Mouse (Mus musculus) liver, embryonic 15.5 days (tissue): ENCODE data around the gene Rdh5. TPM values are rescaled to one million over a fixed set of nuclear protein-coding genes. Genes with fewer than 3 reads are reported as not detected.

Experiments used
- ATAC-seq: fragments of 200-750 bp; cut with Nextera tagmentation; 2 replicates; pipeline ENCODE4 v1.8.0; 2017; ENCODE audit warnings: moderate number of reproducible peaks, mild to moderate bottlenecking, moderate library complexity; ENCODE audit not compliant: insufficient read depth
- H3K27ac ChIP-seq: fragments of 300-500 bp; sonication (generic); replicated peaks from 2 replicates; pipeline ENCODE4 v1.5.1; 2015; ENCODE audit warnings: mild to moderate bottlenecking, inconsistent platforms
- H3K27me3 ChIP-seq: fragments of 300-500 bp; sonication (generic); 2 replicates; pipeline ENCODE4 v1.6.1; 2015; ENCODE audit warnings: mild to moderate bottlenecking, inconsistent platforms
- H3K36me3 ChIP-seq: fragments of 300-500 bp; sonication (generic); replicated peaks from 2 replicates; pipeline ENCODE4 v1.6.1; 2015; ENCODE audit warnings: moderate library complexity, mild to moderate bottlenecking, inconsistent platforms
- H3K4me1 ChIP-seq: fragments of 300-500 bp; sonication (generic); replicated peaks from 2 replicates; pipeline ENCODE4 v1.6.1; 2015; ENCODE audit warnings: inconsistent platforms
- H3K4me2 ChIP-seq: fragments of 300-500 bp; sonication (generic); 2 replicates; pipeline ENCODE4 v1.6.1; 2015; ENCODE audit warnings: moderate library complexity, mild to moderate bottlenecking, inconsistent platforms
- H3K4me3 ChIP-seq: fragments of 300-500 bp; sonication (generic); replicated peaks from 2 replicates; pipeline ENCODE4 v1.5.1; 2015; ENCODE audit warnings: mild to moderate bottlenecking, inconsistent platforms
- H3K9ac ChIP-seq: fragments of 300-500 bp; sonication (generic); 2 replicates; pipeline ENCODE4 v1.6.1; 2015; ENCODE audit warnings: moderate library complexity, mild to moderate bottlenecking, inconsistent platforms
- H3K9me3 ChIP-seq: fragments of 300-500 bp; sonication (generic); replicated peaks from 2 replicates; pipeline ENCODE4 v1.6.1; 2016; ENCODE audit warnings: inconsistent platforms
- WGBS: fragments of 180-500 bp; shearing (Covaris S2); methylation state at CpG from one replicate; pipeline ENCODE4 v1.1.7; 2015; ENCODE audit warnings: mixed read lengths; ENCODE audit not compliant: insufficient replicate concordance; 5-methylcytosine and 5-hydroxymethylcytosine counted together
- polyA plus RNA-seq: library from polyadenylated mRNA; unstranded; fragments of >200 nt; fragmentation: Nextera tagmentation; extraction: Ambion mirVana; gene quantifications from 2 replicates; pipeline ENCODE4 v1.2.1, GENCODE M21; 2015

Rdh5 gene
- polyA plus RNA-seq, 1 experiment from 2014 or later: 18.4 TPM

DNA sequence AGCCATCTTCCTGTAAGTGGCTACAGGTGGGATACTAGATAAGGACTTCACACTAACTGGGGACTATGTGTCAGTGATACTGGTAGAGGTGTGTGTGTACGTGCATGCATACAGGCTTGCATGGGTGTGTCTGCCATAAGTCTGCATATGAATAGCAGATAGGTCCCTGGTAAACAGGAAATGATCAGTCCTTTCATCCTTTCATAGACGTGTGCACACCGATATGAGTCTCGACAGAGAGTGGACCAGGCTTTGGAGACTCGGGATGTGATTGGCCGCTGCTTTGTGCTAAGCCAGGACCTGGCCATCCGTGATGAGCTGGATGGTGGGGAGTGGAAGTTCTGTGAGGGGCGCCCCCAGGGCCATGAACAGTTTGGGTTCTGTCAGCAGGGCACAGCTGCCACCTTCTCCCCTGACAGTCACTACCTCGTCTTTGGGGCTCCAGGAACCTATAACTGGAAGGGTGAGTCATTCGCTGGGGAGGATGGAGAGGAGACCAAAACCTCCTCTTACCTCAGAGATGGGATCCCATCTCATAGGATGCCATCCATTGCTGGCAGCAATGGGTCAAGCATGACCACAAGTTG lies 17.9 kb upstream of the Rdh5 start:
- 56% methylated on average over 10 of the region's 10 CpGs for WGBS
- Histone ChIP-seq H3K36me3 (no peaks in the 10 kb centered on the region), H3K9ac (no peak overlapping the region), H3K4me2 (no peak overlapping the region), H3K27me3 (peaks cover 65% of the 10 kb centered on the region), H3K4me1 (no peaks in the 10 kb centered on the region), H3K27ac (no peak overlapping the region), H3K4me3 (no peak overlapping the region), H3K9me3 (no peaks in the 10 kb centered on the region)
- no peak for ATAC-seq

DNA sequence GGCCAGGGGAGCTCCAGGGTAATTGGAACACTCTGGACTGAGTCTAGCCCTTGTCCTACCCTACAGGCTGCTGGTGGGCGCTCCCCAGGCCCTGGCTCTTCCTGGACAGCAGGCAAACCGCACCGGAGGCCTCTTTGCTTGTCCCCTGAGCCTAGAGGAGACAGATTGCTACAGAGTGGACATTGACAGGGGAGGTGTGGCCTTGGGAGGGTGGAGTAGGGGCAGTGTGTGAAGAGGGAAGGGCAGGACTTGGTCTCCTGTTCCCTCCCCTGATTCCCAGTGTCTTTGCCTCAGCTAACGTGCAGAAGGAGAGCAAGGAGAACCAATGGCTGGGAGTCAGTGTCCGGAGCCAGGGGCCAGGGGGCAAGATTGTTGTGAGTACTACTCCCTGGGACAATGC lies 16.3 kb upstream of the Rdh5 start:
- no peaks in the 10 kb centered on the region for H3K36me3 ChIP-seq
- H3K27ac ChIP-seq: no peak overlapping the region
- WGBS: 49% methylated on average over 5 of the region's 5 CpGs
- H3K4me2 ChIP-seq: no peak overlapping the region
- H3K4me3 ChIP-seq: no peak overlapping the region
- 0 out of 2 replicates have a peak, but pooled peaks have one; percentile 14 for ATAC-seq
- peaks cover under 1% of the 10 kb centered on the region; the same call in 1 of the 2 replicates for H3K4me1 ChIP-seq
- no peak overlapping the region for H3K9ac ChIP-seq
- no peaks in the 10 kb centered on the region for H3K9me3 ChIP-seq
- peaks cover 69% of the 10 kb centered on the region for H3K27me3 ChIP-seq

DNA sequence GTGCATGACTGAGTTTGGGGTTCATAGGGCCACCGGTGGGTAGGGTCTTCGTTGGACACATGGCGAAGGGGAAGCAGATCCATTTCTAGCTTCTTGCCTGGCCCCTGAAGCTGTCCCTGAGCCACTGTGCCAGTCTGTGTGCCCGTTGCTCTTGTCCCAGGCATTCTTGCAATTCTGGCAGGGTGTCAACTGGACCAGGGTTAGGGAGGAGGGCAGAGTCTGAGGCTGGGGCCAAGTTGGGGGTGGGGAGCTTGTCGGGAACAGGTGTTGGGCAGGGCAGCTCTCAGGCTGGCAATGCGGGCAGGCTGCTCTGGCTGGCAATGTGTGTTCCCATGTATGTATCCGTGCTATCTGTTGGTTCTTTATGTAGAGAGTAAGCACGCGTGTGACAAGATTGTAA lies 15.8 kb upstream of the Rdh5 start:
- Histone ChIP-seq H3K36me3 (no peaks in the 10 kb centered on the region), H3K27ac (no peak overlapping the region), H3K9ac (no peak overlapping the region), H3K4me1 (peaks cover 6% of the 10 kb centered on the region; the same call in 1 of the 2 replicates), H3K27me3 (peaks cover 69% of the 10 kb centered on the region), H3K4me3 (no peak overlapping the region), H3K9me3 (no peaks in the 10 kb centered on the region), H3K4me2 (no peak overlapping the region)
- WGBS: 69% methylated on average over 9 of the region's 9 CpGs
- no peak for ATAC-seq

DNA sequence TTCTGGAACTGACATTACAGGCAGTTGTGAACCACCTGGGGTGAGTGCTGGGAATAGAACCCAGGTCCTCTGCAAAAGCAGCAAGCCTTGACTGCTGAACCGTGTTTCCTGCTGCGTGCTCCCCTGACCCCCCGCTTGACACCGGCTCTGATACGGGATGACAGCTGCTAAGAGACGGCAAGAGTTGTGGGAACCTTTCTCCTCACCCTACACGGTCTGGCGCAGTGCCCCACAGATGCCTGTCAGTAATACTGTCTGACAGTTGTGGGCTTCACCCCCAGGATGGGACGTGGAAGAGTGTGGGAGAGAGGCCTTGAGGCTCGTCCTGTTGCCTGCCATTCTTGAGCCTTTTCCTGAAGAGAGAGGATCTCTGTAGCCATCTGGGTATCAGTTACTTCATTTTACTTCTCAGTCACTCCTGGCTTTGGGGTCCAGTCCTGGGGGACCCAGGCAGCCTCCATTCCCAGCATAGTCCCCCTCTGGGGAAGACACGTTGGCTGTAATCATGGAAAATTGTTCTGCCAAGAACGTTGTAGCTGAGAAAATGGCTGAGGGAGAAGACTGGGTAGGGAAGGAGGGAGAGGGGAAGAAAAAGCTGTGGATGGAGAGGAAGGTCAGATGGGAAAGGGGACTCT lies 15.2 kb upstream of the Rdh5 start:
- peaks cover 71% of the 10 kb centered on the region for H3K27me3 ChIP-seq
- WGBS: 61% methylated on average over 12 of the region's 12 CpGs
- H3K4me2 ChIP-seq: no peak overlapping the region
- peaks cover 8% of the 10 kb centered on the region; the same call in 1 of the 2 replicates for H3K4me1 ChIP-seq
- no peak for ATAC-seq
- H3K36me3 ChIP-seq: no peaks in the 10 kb centered on the region
- H3K9ac ChIP-seq: no peak overlapping the region
- H3K4me3 ChIP-seq: no peak overlapping the region
- no peak overlapping the region for H3K27ac ChIP-seq
- H3K9me3 ChIP-seq: no peaks in the 10 kb centered on the region

DNA sequence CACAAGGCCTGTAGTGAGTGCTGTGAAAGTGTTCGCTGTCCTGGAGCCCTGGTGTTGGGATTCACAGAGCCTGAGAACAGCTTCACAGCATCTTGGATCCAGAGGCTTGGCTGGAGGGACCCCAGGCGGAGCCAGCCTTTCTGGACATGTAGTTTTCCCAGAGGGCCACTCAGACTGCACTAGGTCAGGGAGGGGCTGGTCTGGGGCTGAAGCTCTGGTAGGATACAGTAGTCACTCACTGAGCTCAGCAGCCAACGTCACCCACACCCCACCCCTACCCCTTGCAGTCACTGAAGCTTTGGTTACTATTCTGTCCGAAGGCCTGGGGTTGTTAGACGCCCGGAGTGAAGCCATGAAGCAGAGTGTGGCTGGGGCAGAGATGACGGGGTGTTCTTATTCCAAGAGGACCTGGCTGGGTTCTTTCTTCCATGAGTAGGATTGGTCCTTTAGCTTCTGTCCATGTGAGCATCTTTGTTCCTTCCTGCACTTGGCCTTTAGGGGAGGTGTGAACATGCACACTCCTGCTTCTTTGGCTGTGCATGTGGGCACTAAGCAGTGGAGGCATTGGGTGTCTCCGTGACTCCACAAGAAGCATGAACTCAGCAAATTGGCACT lies 13.2 kb upstream of the Rdh5 start:
- ATAC-seq: no peak
- peaks cover 74% of the 10 kb centered on the region for H3K27me3 ChIP-seq
- no peak overlapping the region for H3K9ac ChIP-seq
- no peak overlapping the region for H3K27ac ChIP-seq
- H3K4me2 ChIP-seq: no peak overlapping the region
- H3K4me1 ChIP-seq: peaks cover 8% of the 10 kb centered on the region; the same call in 1 of the 2 replicates
- no peaks in the 10 kb centered on the region for H3K36me3 ChIP-seq
- WGBS: 57% methylated on average over 8 of the region's 8 CpGs
- no peaks in the 10 kb centered on the region for H3K9me3 ChIP-seq
- H3K4me3 ChIP-seq: no peak overlapping the region

DNA sequence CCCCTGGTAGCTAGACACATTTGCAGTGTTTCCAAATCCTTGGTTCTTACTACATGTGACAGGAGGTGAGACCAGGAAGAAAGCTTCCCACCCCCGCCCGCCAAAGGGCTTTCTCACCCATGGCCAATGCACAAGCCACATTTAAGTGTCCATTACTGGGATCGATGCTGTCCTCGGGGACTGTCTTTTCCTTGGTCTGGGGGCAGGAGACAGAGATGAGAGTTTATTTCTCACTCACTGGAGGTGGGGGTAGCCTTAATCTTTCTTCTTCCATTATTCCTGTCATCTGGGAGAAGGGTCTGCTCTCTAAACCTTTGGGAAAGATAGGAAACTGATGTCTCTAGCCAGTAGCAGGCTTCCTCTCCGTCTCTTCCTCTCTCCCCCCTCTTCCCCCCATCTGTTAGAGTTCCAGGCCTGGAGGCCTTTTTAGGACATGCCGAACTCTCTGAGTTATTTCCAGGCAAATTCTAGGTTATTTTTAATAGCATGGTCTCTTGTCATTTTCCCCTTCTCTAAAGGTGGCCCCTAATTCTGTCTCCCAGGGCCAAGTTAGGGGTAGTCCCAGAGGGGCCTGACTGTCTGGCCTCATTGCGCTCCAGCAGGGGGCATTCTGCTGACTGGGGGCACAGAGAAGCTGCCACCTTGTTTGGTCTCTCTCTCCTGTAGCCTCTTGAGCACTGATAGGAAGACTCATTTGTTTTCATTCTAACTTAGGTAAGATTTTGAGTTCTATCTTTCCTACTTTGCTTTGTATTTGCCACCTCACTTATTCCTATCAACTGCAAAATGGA lies 12.5 kb upstream of the Rdh5 start:
- ATAC-seq: no peak
- 54% methylated on average over 7 of the region's 7 CpGs for WGBS
- no peak overlapping the region for H3K4me2 ChIP-seq
- peaks cover 8% of the 10 kb centered on the region; the same call in 1 of the 2 replicates for H3K4me1 ChIP-seq
- H3K27ac ChIP-seq: no peak overlapping the region
- H3K4me3 ChIP-seq: no peak overlapping the region
- H3K36me3 ChIP-seq: no peaks in the 10 kb centered on the region
- peaks cover 78% of the 10 kb centered on the region for H3K27me3 ChIP-seq
- no peak overlapping the region for H3K9ac ChIP-seq
- no peaks in the 10 kb centered on the region for H3K9me3 ChIP-seq

DNA sequence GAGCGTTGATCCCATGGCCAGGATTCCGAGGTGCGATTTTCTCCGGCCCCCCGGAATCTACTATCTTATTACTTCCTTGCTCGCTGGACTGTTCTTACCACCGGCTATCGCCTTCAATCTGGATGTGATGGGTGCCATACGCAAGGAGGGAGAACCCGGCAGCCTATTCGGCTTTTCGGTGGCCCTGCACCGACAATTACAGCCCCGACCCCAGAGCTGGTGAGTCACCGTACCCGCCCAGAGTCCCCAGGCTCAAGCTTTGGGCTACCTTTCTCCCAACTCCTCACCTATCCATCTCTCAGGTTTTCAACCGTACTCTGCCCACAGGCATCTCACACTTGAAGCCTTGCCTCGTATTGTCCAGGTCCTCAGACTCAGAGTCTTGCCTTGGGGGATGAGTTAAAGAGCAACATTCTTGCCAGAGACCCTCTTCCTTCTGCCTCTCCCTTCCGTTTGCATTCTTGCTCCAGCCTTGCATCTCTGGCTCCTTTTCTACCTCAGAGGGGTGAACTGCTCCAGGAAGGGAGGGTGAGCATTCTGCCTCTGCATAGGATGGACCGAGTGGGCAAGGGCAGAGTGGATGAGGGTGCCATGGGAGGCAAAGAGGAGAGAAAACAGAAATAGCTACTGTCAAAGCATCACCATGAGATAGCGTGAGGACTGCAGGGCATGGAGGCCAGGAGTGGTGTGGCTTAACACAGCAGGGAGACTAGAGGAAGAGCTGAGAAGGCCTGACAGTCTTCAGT lies 11.5 kb upstream of the Rdh5 start:
- H3K27me3 ChIP-seq: peaks cover 87% of the 10 kb centered on the region

DNA sequence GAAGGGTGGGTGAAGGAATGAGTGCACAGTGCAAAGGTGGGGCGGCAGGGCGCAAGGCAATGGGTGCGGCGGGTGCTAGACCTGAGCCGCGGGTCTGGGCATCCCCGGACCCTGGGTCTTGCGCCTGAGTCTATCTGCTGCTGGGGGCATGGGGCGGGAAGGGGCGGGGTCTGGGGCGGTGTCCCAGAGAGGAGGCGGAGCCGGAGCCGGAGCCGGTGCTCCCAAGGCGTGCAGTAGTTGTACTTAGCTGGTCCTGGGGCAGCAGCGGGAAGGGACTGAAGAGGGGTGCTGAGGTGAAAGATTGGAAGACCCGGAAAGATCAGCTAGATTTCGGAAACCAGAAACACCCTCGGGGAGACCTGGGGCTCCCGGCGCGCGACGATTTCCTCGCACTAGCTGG lies 10.9 kb upstream of the Rdh5 start, which contains the start of gene Itga7:
Gene Itga7 (plus strand): TSS at position 245 of the 400 bp plus-strand sequence.
- Histone ChIP-seq H3K9ac (no peak within 1 kb of the TSS), H3K36me3 (no peaks in the 10 kb centered on the region), H3K4me3 (peak within 1 kb of the TSS; percentile 28), H3K9me3 (no peaks in the 10 kb centered on the region), H3K4me1 (peaks cover 8% of the 10 kb centered on the region; the same call in 1 of the 2 replicates), H3K27ac (no peak within 1 kb of the TSS), H3K4me2 (peak within 1 kb of the TSS; percentile 52), H3K27me3 (peaks cover 92% of the 10 kb centered on the region)
- WGBS: under 1% methylated on average over 26 of the region's 26 CpGs
- ATAC-seq: no peak

More for the DNA sequence above, 11.5 kb upstream of the Rdh5 start:
- no peaks in the 10 kb centered on the region for H3K9me3 ChIP-seq
- peaks cover 8% of the 10 kb centered on the region; the same call in 1 of the 2 replicates for H3K4me1 ChIP-seq
- no peak overlapping the region for H3K27ac ChIP-seq
- no peaks in the 10 kb centered on the region for H3K36me3 ChIP-seq
- H3K4me3 ChIP-seq: peak overlapping the region; percentile 28
- no peak overlapping the region for H3K9ac ChIP-seq
- ATAC-seq: no peak
- H3K4me2 ChIP-seq: peak overlapping the region; percentile 52
- WGBS: 4% methylated on average over 21 of the region's 21 CpGs

DNA sequence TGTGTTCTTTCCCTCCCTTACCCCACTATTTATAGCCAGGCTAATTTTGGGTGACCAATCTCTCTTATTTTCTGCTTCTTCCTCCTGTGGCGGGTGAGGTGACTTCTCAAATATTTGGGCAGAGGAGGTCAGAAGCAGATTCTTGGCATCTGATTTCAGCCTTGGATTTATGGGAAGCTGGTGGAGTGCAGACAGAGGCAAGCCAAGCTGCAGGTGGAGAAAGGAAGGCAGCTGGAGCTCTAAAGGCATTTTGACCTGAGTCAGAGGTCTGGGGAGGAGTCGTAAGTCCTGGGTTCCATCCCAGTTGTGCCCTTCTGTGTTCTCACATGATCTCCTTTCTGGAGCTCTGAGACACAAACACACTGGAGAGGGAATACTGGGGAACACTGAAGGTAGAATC lies 8.8 kb upstream of the Rdh5 start:
- peaks cover 95% of the 10 kb centered on the region for H3K27me3 ChIP-seq
- WGBS: 50% methylated on average over 2 of the region's 2 CpGs
- no peak overlapping the region for H3K4me3 ChIP-seq

DNA sequence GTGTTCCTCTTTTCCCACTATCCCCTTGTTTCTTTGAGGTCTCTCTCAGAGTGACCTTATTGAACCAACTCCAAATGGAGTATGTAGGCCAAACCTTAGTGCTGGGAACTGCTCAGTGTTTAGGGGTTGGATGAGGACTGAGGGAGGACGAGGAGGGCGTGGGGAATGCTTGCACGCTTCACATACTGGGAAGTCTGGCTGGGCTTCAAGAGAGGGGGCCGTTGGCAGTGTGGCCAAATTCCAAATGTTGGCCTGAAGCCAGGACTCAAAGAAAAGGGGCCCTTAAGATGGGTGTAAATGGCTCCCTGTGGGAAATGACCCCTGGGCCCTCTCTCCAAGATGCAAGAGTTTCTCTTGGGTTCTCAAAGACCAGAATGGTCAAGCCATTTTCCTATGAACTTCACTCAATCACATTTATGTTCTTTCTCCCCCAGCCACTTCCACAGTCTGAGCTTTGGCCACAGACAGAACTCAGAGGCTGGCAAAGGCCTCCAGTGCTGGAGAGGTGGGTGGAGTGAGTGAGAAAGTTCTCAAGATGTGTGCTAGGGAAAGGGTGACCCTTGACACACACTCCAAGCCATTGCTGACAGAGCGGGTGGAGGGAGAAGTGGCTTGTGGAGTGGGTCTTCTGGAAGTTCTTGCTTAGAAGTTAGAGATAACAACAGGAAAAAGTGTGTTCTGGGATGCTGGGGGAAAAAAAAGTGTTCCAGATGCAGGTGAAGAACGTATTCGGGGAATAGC lies 7.1 kb upstream of the Rdh5 start:
- Histone ChIP-seq H3K36me3 (no peaks in the 10 kb centered on the region), H3K4me2 (no peak overlapping the region), H3K27me3 (peaks cover 79% of the 10 kb centered on the region), H3K27ac (no peak overlapping the region), H3K4me1 (peaks cover 8% of the 10 kb centered on the region; the same call in 1 of the 2 replicates), H3K9ac (no peak overlapping the region), H3K9me3 (no peaks in the 10 kb centered on the region), H3K4me3 (no peak overlapping the region)
- 51% methylated on average over 7 of the region's 7 CpGs for WGBS
- no peak for ATAC-seq

More for the DNA sequence above, 8.8 kb upstream of the Rdh5 start:
- Histone ChIP-seq H3K36me3 (no peaks in the 10 kb centered on the region), H3K9me3 (no peaks in the 10 kb centered on the region), H3K4me1 (peaks cover 8% of the 10 kb centered on the region; the same call in 1 of the 2 replicates), H3K4me2 (no peak overlapping the region), H3K27ac (no peak overlapping the region), H3K9ac (no peak overlapping the region)
- no peak for ATAC-seq
